Mouse (Mus musculus) stomach, embryonic 16.5 days (tissue): Measurements from ENCODE around the gene Ermard. TPM values are rescaled to one million over a fixed set of nuclear protein-coding genes. Genes with fewer than 3 reads are reported as not detected.
"Not testable (repeated sequence)": the region's sequence is repeated elsewhere in the genome, so short reads cannot be mapped to it uniquely, and the experiment has no call there.

ENCODE experiments used
- ATAC-seq: fragments of 200-750 bp; cut with Nextera tagmentation; 2 replicates; pipeline ENCODE4 v1.8.0; 2017; ENCODE audit warnings: moderate number of reproducible peaks, moderate TSS enrichment; ENCODE audit not compliant: insufficient read depth, low FRiP score
- H3K27ac ChIP-seq: fragments of 300-500 bp; sonication (generic); 2 replicates; pipeline ENCODE4 v1.5.1; 2014; ENCODE audit warnings: low read length
- H3K27me3 ChIP-seq: fragments of 300-500 bp; sonication (generic); 2 replicates; pipeline ENCODE4 v1.6.1; 2014; ENCODE audit warnings: low read length, control low read depth, mixed read lengths; ENCODE audit not compliant: control insufficient read depth, insufficient read depth
- H3K36me3 ChIP-seq: fragments of 300-500 bp; sonication (generic); 2 replicates; pipeline ENCODE4 v1.6.1; 2014; ENCODE audit warnings: low read length; ENCODE audit not compliant: control insufficient read depth, insufficient read depth
- H3K4me1 ChIP-seq: fragments of 300-500 bp; sonication (generic); 2 replicates; pipeline ENCODE4 v1.6.1; 2014; ENCODE audit warnings: low read length, control low read depth, mixed read lengths; ENCODE audit not compliant: control insufficient read depth, insufficient read depth
- H3K4me2 ChIP-seq: fragments of 300-500 bp; sonication (generic); 2 replicates; pipeline ENCODE4 v1.6.1; 2014; ENCODE audit warnings: low read depth, low read length, mixed read lengths
- H3K4me3 ChIP-seq: fragments of 300-500 bp; sonication (generic); replicated peaks from 2 replicates; pipeline ENCODE4 v1.5.1; 2014; ENCODE audit warnings: mild to moderate bottlenecking, low read length
- H3K9ac ChIP-seq: fragments of 300-500 bp; sonication (generic); 2 replicates; pipeline ENCODE4 v1.6.1; 2014; ENCODE audit warnings: low read length
- H3K9me3 ChIP-seq: fragments of 300-500 bp; sonication (generic); replicated peaks from 2 replicates; pipeline ENCODE4 v1.6.1; 2016; ENCODE audit warnings: low read length, control low read depth; ENCODE audit not compliant: control insufficient read depth
- WGBS: fragments of 180-500 bp; shearing (Covaris S2); extraction: QIAGEN DNeasy Blood & Tissue Kit; methylation state at CpG from one replicate; pipeline ENCODE4 v1.1.7; 2014; 5-methylcytosine and 5-hydroxymethylcytosine counted together
- polyA plus RNA-seq: library from polyadenylated mRNA; unstranded; fragments of >200 nt; fragmentation: Nextera tagmentation; extraction: Ambion mirVana; gene quantifications from 2 replicates; pipeline ENCODE4 v1.2.1, GENCODE M21; 2015

Gene Ermard
- polyA plus RNA-seq, result 65.3 and 72.4 TPM in 2 replicates

DNA sequence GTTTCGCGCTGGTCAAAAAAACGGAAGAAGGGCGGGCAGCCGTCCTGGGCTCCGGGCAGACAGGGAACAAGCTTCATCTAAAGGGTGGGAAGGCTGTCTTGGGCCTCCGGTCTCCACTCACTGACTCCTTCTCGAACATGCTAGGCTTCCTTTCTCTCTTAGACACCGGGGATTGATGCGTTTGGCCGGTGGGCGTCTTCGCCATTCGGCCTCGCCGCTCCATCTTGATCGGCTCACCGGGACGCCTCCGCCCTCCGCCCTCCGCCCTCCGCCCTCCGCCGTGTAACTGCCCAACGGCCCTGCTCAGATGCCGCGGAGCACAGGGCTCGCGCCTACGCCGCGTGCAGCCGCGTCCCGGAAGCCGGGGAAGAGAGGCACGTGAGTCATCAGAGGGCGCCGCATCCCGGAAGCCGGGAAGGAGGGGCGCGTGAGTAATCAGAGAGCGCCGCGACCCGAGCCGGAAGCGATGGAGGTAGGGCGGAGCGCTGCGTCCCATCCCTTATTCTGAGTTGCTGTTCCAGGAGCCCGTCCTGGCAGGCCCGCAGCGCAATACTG, at the start of gene Ermard, which contains the start of the genes Tcte3 and Gm3448:
Ermard (plus strand) TSS at position 34 of the 555 bp plus-strand sequence.
Tcte3 (minus strand) TSS at position 314 of the 555 bp plus-strand sequence.
Gm3448 (minus strand) TSS at position 363 of the 555 bp plus-strand sequence.
- WGBS, result 0% methylated on average over 3 of the region's 56 CpGs
- H3K4me1 ChIP-seq, H3K9ac ChIP-seq, H3K4me2 ChIP-seq, H3K36me3 ChIP-seq, H3K4me3 ChIP-seq, H3K27me3 ChIP-seq, H3K27ac ChIP-seq, H3K9me3 ChIP-seq: not testable (repeated sequence)
- peak; percentile 98 for ATAC-seq

DNA sequence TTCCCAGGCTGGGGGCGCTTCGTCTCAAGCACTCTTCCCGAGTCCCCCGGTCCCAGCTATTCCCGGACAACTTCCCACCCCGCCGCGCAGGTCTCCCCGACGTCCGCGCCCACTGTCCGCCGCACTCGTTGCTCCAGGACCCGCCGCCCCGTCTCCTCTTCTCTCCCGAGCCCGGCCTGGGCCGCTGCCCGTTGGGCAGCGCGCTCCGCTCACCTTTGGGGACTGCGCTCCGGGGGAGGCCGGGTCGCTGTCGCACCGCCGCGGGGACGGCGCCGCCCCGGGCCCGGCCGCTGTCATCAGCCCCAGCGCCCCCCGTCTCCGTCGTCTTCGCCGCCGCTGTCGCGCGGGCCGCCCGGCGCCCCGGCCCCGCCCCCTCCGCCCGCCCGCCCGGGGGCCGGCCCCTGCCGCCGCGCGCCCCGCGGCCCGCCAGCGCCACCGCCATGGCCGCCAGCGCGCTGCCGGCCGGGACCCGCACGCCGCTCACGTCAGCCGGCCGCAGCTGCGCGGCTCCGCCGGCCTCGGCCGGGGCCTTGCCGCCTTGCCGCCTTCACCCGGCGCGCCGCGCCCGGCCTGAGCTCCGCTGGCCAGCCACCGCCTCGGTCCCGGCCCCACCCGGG, 48.4 kb upstream of the Ermard start:
- not testable (repeated sequence) for H3K9me3 ChIP-seq, H3K27me3 ChIP-seq, H3K4me3 ChIP-seq, H3K4me2 ChIP-seq, H3K27ac ChIP-seq, H3K9ac ChIP-seq, H3K4me1 ChIP-seq, H3K36me3 ChIP-seq
- no CpG with 5 or more reads among the region's 98 CpGs for WGBS
- peak; percentile 85 for ATAC-seq

DNA sequence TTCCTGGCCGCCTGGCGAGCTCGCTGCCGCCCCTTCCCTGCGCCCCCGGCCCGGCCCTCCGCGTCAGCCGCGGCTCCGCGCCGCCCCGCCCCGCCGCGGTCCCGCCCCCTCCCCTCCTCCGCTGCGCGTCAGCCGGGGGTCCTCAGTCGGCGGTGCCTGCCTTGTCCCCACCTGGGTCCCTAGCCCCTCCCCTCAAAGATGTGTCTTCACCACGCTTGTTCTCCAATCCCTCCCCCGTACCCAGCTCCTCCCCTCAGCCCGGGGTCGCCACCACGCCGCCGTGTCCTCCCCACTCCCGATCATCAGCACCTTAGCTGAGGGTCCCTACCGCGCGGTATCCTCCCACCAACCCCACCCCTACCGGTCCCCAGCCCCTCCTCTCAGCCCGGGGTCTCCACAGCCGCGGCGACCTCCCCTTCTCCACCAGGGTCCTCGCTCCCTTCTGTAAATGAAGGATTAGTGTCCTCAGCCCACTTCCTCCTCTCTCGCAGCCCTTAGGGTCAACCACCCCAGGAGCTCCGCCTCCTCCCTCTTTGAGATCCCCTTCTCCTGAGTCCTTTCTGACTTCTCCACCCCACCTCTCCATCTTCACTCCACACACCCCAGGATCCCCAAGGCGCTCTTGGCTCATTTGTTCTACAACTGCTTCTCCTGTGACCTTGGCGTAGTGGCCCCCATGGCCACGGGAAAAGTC, 47.7 kb upstream of the Ermard start:
- WGBS, result no CpG with 5 or more reads among the region's 47 CpGs
- not testable (repeated sequence) for H3K4me2 ChIP-seq, H3K27me3 ChIP-seq, H3K9ac ChIP-seq, H3K9me3 ChIP-seq, H3K27ac ChIP-seq, H3K4me1 ChIP-seq, H3K4me3 ChIP-seq, H3K36me3 ChIP-seq
- peak; percentile 88 for ATAC-seq

DNA sequence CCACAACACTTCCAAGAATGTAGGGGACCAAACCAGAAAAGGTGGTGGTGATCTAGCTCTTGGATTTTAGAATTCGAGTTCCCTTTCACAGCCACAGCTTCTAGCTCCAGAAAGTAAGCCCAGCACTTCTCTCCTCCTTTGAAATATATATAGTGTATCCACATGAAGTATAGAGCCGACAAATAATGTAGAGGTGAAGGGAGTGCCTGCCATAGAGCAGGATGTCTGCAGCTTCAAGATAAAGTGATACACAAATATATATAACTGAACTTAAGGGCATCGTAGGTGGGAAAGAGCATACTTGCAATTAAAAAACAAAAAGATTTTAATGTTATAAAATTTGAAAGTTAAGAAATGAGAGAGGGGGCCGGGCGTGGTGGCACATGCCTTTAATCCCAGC, 46.9 kb upstream of the Ermard start:
- H3K36me3 ChIP-seq, H3K4me1 ChIP-seq, H3K9ac ChIP-seq, H3K27me3 ChIP-seq, H3K9me3 ChIP-seq, H3K4me2 ChIP-seq, H3K27ac ChIP-seq, ATAC-seq, H3K4me3 ChIP-seq: not testable (repeated sequence)
- WGBS, result no CpG with 5 or more reads among the region's 5 CpGs

DNA sequence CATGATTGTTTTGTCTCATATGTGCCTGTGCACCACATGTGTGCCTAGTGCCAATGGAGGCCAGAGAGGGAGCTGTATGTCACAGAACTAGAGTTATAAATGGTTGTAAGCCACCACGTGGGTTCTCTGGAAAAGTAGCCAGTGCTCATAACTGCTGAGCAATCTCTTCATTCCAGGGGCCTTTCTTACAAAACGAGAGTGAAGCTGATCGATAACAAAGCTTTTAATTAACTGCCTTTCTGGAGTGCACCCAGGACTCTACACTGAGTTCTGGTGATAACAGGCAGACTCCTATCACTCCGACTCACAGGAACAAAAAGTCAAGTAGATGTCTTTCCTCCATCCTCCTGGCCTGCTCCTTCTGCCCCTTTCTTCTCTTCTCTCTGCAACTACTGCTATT, 41.0 kb upstream of the Ermard start:
- not testable (repeated sequence) for H3K4me3 ChIP-seq, ATAC-seq, H3K27ac ChIP-seq, H3K4me1 ChIP-seq, H3K36me3 ChIP-seq, H3K9ac ChIP-seq, H3K4me2 ChIP-seq, H3K27me3 ChIP-seq, H3K9me3 ChIP-seq
- no CpG with 5 or more reads among the region's 4 CpGs for WGBS

DNA sequence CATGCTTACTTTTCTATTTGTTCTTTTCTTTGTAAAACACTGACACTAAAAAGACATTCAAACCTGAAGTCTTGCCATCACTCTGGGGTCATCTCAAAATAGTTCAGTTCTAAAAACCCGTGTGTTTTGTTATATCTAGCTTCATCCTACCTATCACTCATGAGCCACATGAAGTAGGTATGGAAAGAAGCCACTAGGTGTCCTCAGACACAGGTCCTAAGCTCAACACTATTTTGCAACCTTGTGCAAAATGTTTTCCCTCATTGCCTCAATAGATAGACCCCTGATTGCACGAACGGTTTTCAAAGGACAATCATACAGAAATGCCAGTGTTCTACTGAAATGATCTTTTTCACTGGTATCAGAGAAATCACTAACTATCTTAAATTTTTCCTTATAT, 31.9 kb upstream of the Ermard start:
- H3K36me3 ChIP-seq, result not testable (repeated sequence)

DNA sequence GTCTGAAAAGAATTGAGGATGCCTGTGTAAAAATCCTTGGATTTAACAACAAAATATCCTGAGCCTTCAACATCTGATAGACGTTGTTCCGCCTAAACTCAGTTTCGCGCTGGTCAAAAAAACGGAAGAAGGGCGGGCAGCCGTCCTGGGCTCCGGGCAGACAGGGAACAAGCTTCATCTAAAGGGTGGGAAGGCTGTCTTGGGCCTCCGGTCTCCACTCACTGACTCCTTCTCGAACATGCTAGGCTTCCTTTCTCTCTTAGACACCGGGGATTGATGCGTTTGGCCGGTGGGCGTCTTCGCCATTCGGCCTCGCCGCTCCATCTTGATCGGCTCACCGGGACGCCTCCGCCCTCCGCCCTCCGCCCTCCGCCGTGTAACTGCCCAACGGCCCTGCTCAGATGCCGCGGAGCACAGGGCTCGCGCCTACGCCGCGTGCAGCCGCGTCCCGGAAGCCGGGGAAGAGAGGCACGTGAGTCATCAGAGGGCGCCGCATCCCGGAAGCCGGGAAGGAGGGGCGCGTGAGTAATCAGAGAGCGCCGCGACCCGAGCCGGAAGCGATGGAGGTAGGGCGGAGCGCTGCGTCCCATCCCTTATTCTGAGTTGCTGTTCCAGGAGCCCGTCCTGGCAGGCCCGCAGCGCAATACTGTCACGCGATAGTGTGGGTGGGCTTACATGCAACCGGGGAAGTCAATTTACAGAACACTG, 31.1 kb upstream of the Ermard start, which contains the start of gene Gm3435:
Gm3435 (plus strand) TSS at position 471 of the 708 bp plus-strand sequence.
- H3K4me3 ChIP-seq, H3K4me1 ChIP-seq, H3K9me3 ChIP-seq, H3K36me3 ChIP-seq, H3K27me3 ChIP-seq, H3K27ac ChIP-seq, H3K9ac ChIP-seq, H3K4me2 ChIP-seq: not testable (repeated sequence)
- peak; percentile 99 for ATAC-seq
- no CpG with 5 or more reads among the region's 60 CpGs for WGBS

More for the DNA sequence above, 31.9 kb upstream of the Ermard start:
- H3K4me1 ChIP-seq, H3K4me3 ChIP-seq, H3K27ac ChIP-seq, H3K9ac ChIP-seq, H3K27me3 ChIP-seq, ATAC-seq, H3K9me3 ChIP-seq, H3K4me2 ChIP-seq: not testable (repeated sequence)
- no CpG with 5 or more reads among the region's 3 CpGs for whole genome bisulfite sequencing

DNA sequence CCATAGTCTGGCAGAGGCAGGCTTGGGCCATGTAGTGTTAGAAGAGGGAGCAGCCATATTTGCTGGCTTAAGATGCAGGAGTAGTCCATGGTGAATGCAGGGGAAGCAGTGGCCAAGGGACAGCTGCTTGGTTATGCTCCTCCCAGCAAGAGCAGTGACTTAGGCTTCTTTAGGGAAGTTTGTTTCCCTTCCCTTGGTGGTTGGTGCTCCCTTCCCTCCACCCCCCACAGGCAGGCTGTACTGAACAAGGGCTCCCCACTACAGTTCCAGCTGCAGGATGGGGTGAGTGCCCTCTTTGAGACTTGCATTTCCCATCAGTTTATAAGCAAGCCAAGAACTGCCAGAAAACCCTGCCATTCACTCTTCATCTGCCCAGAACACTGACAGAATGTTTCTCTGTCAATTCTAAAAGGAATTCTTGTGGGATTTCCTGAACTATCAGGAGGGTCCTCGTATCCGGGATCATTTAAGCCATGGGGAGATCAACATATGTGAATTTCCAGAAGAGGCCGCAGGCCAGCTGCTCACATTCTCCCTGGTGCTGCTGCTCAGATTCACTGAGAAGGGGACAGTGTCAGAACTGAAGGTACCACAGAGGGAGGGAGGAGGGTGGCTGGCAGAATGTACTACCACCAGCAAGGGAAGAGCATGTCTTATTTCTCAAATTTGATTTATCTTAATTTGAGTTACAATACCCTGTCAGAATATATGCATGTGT, 19.3 kb upstream of the Ermard start:
- H3K9ac ChIP-seq, ATAC-seq, H3K4me1 ChIP-seq, H3K27ac ChIP-seq, H3K9me3 ChIP-seq, H3K27me3 ChIP-seq, H3K4me3 ChIP-seq, H3K36me3 ChIP-seq: not testable (repeated sequence)
- WGBS, result 83% methylated on average over 3 of the region's 3 CpGs
- H3K4me2 ChIP-seq, result 0 out of 2 replicates have a peak overlapping the region, but pooled peaks have one; percentile 19
